Mouse (Mus musculus) forebrain, postnatal 0 days (tissue): Measurements from ENCODE around the gene Brms1. TPM values are rescaled to one million over a fixed set of nuclear protein-coding genes. Genes with fewer than 3 reads are reported as not detected.

ENCODE experiments used
- ATAC-seq: fragments of 200-750 bp; cut with Nextera tagmentation; 2 replicates; pipeline ENCODE4 v1.8.0; 2017; ENCODE audit warnings: mild to moderate bottlenecking, moderate library complexity
- DNase-seq: peaks from one replicate; pipeline ENCODE4 v3.0.0-alpha.2; 2015
- H3K27ac ChIP-seq: fragments of 300-500 bp; sonication (generic); 2 replicates; pipeline ENCODE4 v1.5.1; 2014; ENCODE audit warnings: low read depth, mild to moderate bottlenecking, antibody characterized with exemption, low read length, moderate library complexity, mixed read lengths
- H3K27me3 ChIP-seq: fragments of 300-500 bp; sonication (generic); 2 replicates; pipeline ENCODE4 v1.6.1; 2014; ENCODE audit warnings: mild to moderate bottlenecking, low read length, mixed read lengths; ENCODE audit not compliant: insufficient read depth
- H3K36me3 ChIP-seq: fragments of 300-500 bp; sonication (generic); 2 replicates; pipeline ENCODE4 v1.6.1; 2014; ENCODE audit warnings: mild to moderate bottlenecking, moderate library complexity; ENCODE audit not compliant: insufficient read depth
- H3K4me1 ChIP-seq: fragments of 300-500 bp; sonication (generic); 2 replicates; pipeline ENCODE4 v1.6.1; 2014; ENCODE audit warnings: antibody characterized with exemption; ENCODE audit not compliant: insufficient read depth
- H3K4me2 ChIP-seq: fragments of 300-500 bp; sonication (generic); 2 replicates; pipeline ENCODE4 v1.6.1; 2014; ENCODE audit warnings: low read depth, mild to moderate bottlenecking, moderate library complexity
- H3K4me3 ChIP-seq: fragments of 300-500 bp; sonication (generic); 2 replicates; pipeline ENCODE4 v1.5.1; 2014; ENCODE audit warnings: low read depth, low read length, mixed read lengths
- H3K9ac ChIP-seq: fragments of 300-500 bp; sonication (generic); 2 replicates; pipeline ENCODE4 v1.6.1; 2014; ENCODE audit warnings: mild to moderate bottlenecking
- H3K9me3 ChIP-seq: fragments of 300-500 bp; sonication (generic); 2 replicates; pipeline ENCODE4 v1.6.1; 2016; ENCODE audit warnings: low read length
- CTCF ChIP-seq: sonication (generic); IDR thresholded peaks from 2 replicates; pipeline ENCODE4 v1.5.1; 2016; ENCODE audit warnings: antibody characterized with exemption, control low read depth, low read depth
- WGBS: fragments of 180-500 bp; shearing (Covaris S2); extraction: QIAGEN DNeasy Blood & Tissue Kit; methylation state at CpG from one replicate; pipeline ENCODE4 v1.1.7; 2014; 5-methylcytosine and 5-hydroxymethylcytosine counted together
- polyA plus RNA-seq: library from polyadenylated mRNA; unstranded; fragments of >200 nt; fragmentation: Nextera tagmentation; extraction: Ambion mirVana; gene quantifications from 2 replicates; pipeline ENCODE4 v1.2.1, GENCODE M21; 2015
- total RNA-seq: library from RNA; depleted of rRNA; stranded (reverse); fragments of >200 nt; gene quantifications from 2 replicates; pipeline ENCODE4 v1.2.3, GENCODE M21; 2014

Brms1 gene
- total and polyA plus RNA-seq, 2 experiments from 2014 or later = 15.5 to 27.6 TPM

DNA sequence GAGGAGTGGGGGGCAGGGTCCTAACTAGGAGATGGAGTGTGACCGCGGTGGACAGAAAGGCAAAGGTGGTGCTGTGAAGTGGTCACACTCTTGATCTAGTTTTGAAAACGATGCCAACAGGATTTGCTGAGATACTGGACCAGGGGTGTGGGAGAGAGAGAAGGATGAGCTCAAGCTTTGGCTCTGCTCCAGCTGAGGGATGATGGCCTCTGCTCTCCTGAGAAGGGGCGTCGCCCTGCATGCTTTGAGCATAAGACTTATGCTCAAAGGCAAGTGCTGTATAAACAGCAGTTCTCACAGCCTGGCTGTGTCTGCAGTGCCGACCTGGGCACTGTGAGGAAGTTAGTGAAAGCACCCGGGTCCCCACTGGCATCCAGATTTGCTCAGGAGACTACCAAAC lies 23.9 kb downstream of the Brms1 start:
- no peak for DNase-seq
- 59% methylated on average over 7 of the region's 7 CpGs for WGBS
- Histone ChIP-seq H3K9ac (no peak overlapping the region), H3K36me3 (no peaks in the 10 kb centered on the region), H3K4me3 (no peak overlapping the region), H3K27ac (no peak overlapping the region), H3K4me1 (peaks cover 4% of the 10 kb centered on the region; the same call in 1 of the 2 replicates), H3K4me2 (no peak overlapping the region), H3K9me3 (no peaks in the 10 kb centered on the region), H3K27me3 (no peaks in the 10 kb centered on the region)
- ATAC-seq = no peak
- TF ChIP-seq CTCF = no peak

DNA sequence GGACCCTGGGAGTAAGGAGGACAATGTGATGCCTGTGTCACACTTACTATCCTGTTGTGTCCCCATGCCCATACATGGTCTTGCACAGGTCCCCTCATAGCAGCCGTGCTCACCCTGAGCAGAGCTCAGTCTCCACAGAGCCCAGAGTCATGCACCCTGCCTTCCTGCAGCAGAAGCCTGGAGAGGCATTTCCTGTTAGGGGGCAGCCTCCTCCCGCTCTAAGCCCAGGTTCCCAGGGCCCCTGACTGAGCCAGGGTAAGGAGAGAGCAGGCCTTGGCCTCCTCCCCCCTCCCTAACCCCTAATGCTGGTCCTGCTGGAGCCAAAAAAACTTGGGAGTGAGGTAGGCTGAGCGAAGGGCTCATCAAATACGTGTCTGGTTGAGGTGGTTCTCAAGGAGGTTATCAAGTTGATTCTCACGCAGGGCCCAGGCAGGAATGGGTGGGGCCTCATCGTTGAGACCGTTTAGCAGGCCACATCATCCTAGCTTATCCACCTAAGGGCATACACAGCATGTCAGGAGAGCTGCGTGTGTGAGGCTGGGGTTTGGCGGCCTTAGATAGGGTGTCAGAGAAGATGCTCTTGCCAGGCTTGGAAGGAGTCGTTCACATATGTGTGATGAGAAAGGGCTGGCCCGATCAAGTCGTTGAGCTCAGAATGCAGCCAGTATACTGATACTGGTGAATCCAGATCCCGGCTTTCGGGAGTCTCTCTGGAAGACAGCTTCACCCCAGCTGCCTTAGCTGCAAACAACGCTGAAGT lies 26.1 kb downstream of the Brms1 start:
- H3K9ac ChIP-seq = peak overlapping the region; percentile 55; the same call in 1 of the 2 replicates

DNA sequence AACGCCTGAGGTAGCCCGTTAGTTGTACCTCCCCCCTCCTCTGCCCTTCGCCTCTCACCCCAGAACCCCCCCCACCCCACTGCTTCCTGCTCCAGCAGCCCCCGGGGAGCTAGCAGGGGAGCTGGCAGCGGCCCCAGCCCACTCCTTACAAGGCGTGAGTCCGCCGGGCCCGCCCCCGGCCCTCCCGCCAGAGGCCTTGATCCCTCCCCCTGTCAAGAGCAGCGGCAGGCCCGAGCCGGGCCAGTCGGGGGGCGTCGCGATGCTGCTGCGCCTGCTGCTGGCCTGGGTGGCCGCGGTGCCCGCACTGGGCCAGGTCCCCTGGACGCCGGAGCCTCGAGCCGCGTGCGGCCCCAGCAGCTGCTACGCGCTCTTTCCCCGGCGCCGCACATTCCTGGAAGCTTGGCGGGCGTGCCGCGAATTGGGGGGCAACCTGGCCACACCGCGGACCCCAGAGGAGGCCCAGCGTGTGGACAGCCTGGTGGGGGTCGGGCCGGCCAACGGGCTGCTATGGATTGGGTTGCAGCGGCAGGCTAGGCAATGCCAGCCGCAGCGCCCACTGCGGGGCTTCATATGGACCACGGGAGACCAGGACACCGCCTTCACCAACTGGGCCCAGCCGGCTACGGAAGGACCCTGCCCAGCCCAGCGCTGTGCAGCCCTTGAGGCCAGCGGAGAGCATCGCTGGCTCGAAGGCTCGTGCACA lies 26.9 kb downstream of the Brms1 start, which contains the start of gene Cd248:
Cd248 (plus strand) TSS at position 212 of the 703 bp plus-strand sequence.
- peak; percentile 60 for DNase-seq
- TF ChIP-seq CTCF = no peak

More for the DNA sequence above, 26.1 kb downstream of the Brms1 start:
- Histone ChIP-seq H3K4me1 (peaks cover 12% of the 10 kb centered on the region), H3K36me3 (no peaks in the 10 kb centered on the region), H3K4me2 (peak overlapping the region; percentile 86), H3K27ac (no peak overlapping the region), H3K9me3 (no peaks in the 10 kb centered on the region), H3K27me3 (no peaks in the 10 kb centered on the region), H3K4me3 (peak overlapping the region; percentile 38; the same call in 1 of the 2 replicates)
- no peak for TF ChIP-seq CTCF
- 18% methylated on average over 15 of the region's 15 CpGs for WGBS
- DNase-seq (peak; percentile 40), ATAC-seq (peak; percentile 8; the same call in 1 of the 2 replicates)

DNA sequence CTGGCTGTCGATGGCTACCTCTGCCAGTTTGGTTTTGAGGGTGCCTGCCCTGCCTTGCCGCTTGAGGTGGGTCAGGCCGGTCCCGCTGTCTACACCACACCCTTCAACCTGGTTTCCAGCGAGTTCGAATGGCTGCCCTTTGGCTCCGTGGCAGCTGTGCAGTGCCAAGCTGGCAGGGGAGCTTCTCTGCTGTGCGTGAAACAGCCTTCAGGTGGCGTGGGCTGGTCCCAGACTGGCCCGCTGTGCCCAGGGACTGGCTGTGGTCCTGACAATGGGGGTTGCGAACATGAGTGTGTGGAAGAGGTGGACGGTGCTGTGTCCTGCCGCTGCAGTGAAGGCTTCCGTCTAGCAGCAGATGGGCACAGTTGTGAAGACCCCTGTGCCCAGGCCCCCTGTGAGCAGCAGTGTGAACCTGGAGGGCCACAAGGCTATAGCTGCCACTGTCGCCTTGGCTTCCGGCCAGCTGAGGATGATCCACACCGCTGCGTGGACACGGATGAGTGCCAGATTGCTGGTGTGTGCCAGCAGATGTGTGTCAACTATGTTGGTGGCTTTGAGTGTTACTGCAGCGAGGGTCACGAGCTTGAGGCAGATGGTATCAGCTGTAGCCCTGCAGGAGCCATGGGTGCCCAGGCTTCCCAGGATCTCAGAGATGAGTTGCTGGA lies 27.5 kb downstream of the Brms1 start:
- Histone ChIP-seq H3K27ac (no peak overlapping the region), H3K9ac (peak overlapping the region; percentile 55), H3K4me3 (peak overlapping the region; percentile 38), H3K4me1 (peaks cover 17% of the 10 kb centered on the region), H3K27me3 (no peaks in the 10 kb centered on the region), H3K9me3 (no peaks in the 10 kb centered on the region), H3K4me2 (peak overlapping the region; percentile 86), H3K36me3 (no peaks in the 10 kb centered on the region)
- no peak for ATAC-seq
- DNase-seq = peak; percentile 24
- peak; percentile 21; the same call in 1 of the 2 replicates for TF ChIP-seq CTCF
- WGBS = 39% methylated on average over 21 of the region's 21 CpGs

More for the DNA sequence above, 26.9 kb downstream of the Brms1 start, which contains the start of gene Cd248:
- Histone ChIP-seq H3K27ac (no peak within 1 kb of the TSS), H3K9me3 (no peaks in the 10 kb centered on the region), H3K36me3 (no peaks in the 10 kb centered on the region), H3K9ac (peak within 1 kb of the TSS; percentile 55), H3K4me1 (peaks cover 17% of the 10 kb centered on the region), H3K27me3 (no peaks in the 10 kb centered on the region), H3K4me2 (peak within 1 kb of the TSS; percentile 86), H3K4me3 (peak within 1 kb of the TSS; percentile 38)
- WGBS = 3% methylated on average over 49 of the region's 56 CpGs
- peak; percentile 32 for ATAC-seq

DNA sequence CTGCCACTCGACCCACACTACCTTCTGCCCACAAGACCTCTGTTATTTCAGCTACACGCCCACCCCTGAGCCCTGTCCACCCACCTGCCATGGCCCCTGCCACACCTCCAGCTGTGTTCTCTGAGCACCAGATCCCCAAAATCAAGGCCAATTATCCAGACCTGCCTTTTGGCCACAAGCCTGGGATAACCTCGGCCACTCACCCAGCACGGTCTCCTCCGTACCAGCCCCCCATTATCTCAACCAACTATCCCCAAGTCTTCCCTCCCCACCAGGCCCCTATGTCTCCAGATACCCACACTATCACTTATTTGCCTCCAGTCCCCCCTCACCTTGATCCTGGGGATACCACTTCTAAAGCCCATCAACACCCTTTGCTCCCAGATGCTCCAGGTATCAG lies 28.3 kb downstream of the Brms1 start:
- no peak for TF ChIP-seq CTCF
- WGBS = 87% methylated on average over 5 of the region's 5 CpGs
- Histone ChIP-seq H3K27me3 (no peaks in the 10 kb centered on the region), H3K27ac (no peak overlapping the region), H3K36me3 (no peaks in the 10 kb centered on the region), H3K4me2 (no peak overlapping the region), H3K9me3 (no peaks in the 10 kb centered on the region), H3K4me1 (peaks cover 17% of the 10 kb centered on the region), H3K9ac (no peak overlapping the region), H3K4me3 (no peak overlapping the region)
- no peak for ATAC-seq
- no peak for DNase-seq

DNA sequence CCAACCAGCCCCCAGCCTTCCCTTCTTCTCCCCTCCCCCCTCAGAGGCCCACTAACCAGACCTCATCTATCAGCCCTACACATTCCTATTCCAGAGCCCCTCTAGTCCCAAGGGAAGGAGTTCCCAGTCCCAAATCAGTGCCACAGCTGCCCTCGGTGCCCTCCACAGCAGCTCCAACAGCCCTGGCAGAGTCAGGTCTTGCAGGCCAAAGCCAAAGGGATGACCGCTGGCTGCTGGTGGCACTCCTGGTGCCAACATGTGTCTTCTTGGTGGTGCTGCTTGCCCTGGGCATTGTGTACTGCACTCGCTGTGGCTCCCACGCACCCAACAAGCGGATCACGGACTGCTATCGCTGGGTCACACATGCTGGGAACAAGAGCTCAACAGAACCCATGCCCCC lies 28.8 kb downstream of the Brms1 start:
- no peak for TF ChIP-seq CTCF
- ATAC-seq = no peak
- H3K4me2 ChIP-seq = no peak overlapping the region
- H3K9me3 ChIP-seq = no peaks in the 10 kb centered on the region
- no peak for DNase-seq
- H3K27ac ChIP-seq = no peak overlapping the region
- WGBS = 88% methylated on average over 7 of the region's 7 CpGs
- H3K36me3 ChIP-seq = no peaks in the 10 kb centered on the region
- peaks cover 17% of the 10 kb centered on the region for H3K4me1 ChIP-seq
- no peaks in the 10 kb centered on the region for H3K27me3 ChIP-seq
- no peak overlapping the region for H3K4me3 ChIP-seq
- H3K9ac ChIP-seq = no peak overlapping the region
